Mouse (Mus musculus) CD4-positive helper T cell, adult 2 months (primary cell): ENCODE results near the gene Gm13283.
"Not testable (repeated sequence)": the region's sequence is repeated elsewhere in the genome, so short reads cannot be mapped to it uniquely, and the experiment has no call there.

Source experiments
- DNase-seq: peaks from one replicate; pipeline ENCODE4 v3.0.0-alpha.2; 2012; ENCODE audit warnings: low read depth, missing footprints, low spot score

Gene Gm13283

GRCm38 (mm10) chr4:88759610-88760268 is at the start of gene Gm13283:
Gene Gm13283 (plus strand): TSS chr4:88760119.
- not testable (repeated sequence) for DNase-seq

- no peak for DNase-seq
Measured at GRCm38 (mm10) chr4:88714281-88714680, 45.6 kb upstream of the Gm13283 start.

DNA sequence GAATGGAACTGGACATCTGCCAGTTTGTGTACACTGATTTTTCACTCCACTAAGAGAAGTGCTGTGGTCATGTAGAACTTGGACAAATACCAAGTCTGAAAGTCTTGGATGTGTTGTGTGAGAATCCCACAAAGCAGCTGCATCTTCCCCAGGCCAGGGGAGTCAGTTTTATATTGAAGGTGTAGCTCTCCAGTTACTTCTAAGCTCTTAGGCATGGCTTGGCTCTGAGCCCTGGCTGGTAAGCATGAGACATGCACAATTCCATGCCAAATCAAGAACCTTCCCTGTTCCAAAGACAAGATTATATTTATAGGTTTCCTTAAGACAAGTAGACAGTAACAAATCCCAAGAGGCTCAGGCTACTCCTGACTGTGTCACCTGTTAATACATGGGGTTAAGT is 44.9 kb upstream of the Gm13283 start:
- no peak for DNase-seq

- no peak for DNase-seq
Measured at GRCm38 (mm10) chr4:88718715-88719114, 41.2 kb upstream of the Gm13283 start.

- DNase-seq = peak; percentile 86
Measured at GRCm38 (mm10) chr4:88721791-88722721, 37.9 kb upstream of the Gm13283 start, which contains the start of the genes Gm26566 and Klhl9. Gene Gm26566 (plus strand): TSS chr4:88721805. Gene Klhl9 (minus strand): TSS chr4:88722465.

DNA sequence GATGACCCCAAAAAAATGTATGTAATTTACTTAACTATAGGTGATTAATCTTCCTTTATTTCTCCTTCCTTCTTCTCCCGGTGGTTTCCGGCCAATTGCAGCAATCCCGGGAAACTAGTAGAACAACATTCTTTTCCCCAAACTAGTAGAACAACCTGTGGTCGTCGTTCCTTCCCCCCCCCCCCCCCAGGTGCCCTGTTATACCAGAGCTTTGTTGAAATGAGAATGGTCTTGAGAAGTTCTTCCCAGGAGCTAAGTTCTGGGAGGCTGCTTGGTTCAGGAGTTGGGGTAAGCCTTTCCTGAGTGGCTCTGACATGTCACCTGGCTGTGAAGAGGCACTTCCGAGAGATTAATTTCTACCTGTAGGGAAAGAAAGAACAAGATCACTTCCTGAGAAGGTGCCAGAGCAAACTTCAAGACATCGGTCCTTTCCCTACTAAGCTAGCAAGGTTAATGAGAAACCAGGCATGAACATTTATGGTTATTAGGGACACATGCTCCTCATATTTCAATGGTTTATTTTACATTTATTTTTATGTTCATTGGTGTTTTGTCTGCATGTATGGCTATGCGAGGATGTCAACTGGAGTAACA is 36.3 kb upstream of the Gm13283 start:
- DNase-seq = no peak

- no peak for DNase-seq
Measured at GRCm38 (mm10) chr4:88726727-88727126, 33.2 kb upstream of the Gm13283 start.

GRCm38 (mm10) chr4:88727324-88727723 is 32.6 kb upstream of the Gm13283 start:
- peak; percentile 60 for DNase-seq

DNA sequence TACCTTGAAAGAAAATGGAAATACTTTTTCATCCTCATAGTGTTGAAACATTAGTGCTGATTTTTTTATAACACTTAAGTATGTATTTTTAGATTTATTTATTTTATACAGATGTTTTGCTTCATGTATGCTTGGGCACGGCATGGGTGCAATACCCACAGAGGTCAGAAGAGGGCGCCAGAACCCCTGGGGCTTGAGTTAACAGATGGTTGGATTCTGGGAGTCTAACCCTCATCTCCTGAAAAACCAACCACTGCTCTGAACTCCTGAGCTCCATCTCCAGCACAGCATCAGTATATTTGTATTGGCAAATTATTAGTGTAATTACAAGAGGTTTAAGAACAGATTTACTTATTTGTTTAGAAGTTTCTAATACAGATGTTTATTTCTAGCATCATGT is 21.4 kb upstream of the Gm13283 start:
- peak; percentile 80 for DNase-seq

GRCm38 (mm10) chr4:88739036-88739435 is 20.9 kb upstream of the Gm13283 start:
- DNase-seq = no peak

DNA sequence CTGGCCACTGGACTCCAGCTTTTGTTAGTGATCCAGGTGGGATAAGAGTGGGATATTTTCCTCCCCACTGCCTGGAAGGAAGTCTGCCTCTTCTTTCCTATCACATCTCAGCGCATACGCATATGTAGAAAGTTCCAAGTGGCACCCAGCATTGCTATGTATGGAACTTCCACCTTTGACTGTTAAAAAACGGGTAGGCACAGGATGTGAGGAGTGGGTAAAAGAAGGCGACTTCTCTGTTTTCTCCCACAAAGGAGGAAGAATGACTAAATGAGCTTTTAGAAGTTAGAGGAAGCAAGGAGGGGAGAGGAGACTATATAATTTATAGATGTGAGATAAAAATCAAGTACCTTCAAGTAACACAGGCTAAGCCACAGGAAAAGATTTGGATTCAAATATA is 18.5 kb upstream of the Gm13283 start:
- DNase-seq = no peak

- peak; percentile 51 for DNase-seq
Measured at GRCm38 (mm10) chr4:88742771-88743371, 17.0 kb upstream of the Gm13283 start.

DNA sequence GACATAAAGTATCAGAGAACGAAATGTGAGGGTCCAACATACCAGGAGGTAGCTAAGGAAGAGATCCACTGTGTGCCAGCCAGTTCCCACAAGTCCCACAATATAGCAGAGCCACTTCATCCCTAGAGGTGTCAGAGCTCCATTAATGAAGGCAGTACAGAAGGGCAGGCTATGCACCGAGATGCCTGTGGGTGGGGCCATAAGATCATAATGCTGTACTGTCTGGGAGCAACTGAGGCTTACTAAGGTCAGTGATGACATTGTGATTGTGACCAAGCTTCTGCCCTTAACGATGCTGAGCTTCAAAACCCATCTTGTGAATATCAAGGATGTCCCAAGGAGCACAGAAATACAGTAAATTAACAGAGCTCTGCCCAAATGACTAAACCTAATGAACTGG is 15.7 kb upstream of the Gm13283 start:
- peak; percentile 24 for DNase-seq

- no peak for DNase-seq
Measured at GRCm38 (mm10) chr4:88749926-88750325, 10.0 kb upstream of the Gm13283 start.

- DNase-seq = not testable (repeated sequence)
Measured at GRCm38 (mm10) chr4:88754818-88755340, 5.0 kb upstream of the Gm13283 start, which contains the start of gene Gm13271. Gene Gm13271 (plus strand): TSS chr4:88754868.

DNA sequence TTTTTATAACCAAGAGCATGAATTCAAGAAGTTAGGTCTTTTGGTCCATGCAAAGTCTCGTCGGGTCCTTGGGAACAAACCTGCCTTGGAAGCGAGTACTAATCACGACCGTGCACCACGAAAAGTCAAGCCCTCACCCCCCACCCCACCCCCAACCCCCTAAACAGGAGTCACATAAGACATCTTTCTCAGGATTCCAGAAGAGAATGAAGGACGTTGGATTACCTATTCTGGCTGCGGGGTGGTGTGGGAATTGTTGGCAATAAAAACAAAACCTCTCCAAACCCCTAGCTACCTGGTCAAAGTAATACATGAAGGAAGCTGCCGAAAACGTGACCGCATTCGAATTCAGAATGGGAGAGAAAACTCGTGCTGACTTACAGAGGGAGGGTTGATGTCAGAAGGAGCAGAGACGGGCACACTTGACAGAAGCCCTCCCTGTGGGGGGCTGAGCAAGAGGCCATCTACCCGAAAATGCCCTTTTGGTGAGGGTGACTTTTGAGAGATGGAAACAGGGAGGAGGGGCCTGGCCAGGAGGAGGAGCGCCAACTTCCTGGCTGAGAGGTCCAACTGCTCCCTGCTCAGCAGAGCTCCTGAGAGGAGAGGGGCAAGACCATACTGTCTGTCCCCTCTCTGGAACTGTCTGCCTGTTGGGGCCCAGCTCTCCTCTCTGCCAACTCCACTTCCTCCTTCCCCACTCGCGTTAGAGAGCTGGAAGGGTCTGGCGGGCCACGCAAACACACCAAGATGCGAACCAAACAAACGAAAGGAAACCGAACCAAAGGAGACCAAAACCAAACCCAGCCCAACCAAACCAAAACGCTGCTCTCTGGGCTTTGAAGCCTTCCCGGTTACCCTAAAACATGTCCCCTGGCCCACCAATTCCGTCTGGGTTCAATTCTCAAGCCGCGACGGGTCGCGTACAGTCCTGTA is 3.1 kb upstream of the Gm13283 start:
- peak; percentile 72 for DNase-seq

DNA sequence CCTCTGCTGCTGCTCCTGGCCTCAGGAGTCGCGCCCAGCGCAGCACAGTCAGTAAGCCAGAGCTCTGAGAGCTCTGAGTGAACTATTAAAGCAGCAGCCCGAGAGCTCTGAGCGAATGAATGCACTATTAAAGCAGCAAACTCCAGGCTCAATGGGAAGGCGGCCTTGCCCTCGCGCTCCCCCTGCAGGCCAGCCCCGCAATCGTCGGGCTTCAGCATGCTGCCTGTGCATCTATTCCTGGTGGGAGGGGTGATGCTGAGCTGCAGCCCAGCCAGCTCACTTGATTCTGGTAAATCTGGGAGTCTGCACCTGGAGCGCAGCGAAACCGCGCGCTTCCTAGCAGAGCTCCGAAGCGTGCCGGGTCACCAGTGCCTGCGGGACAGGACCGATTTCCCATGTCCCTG is 2.3 kb upstream of the Gm13283 start:
- DNase-seq = peak; percentile 93

DNA sequence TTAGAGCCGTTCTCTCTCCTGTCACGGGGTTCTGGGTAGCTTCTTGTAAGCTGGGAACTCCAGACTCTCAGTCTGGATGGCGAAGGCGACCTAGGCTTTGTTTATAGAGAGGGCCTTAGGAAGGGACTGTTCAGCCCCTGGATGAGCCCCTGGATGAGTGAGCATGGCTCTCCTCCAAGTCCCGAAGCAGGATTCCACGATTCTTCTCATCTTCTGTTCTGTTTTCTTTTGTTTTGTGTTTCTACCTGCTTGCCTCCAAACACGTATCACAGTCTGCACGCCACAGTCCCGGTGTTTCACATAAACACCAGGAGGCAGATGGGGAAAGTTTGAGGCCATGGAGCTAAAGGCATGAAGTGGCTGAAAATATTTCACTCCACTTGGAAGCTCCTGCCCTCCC is 1.2 kb upstream of the Gm13283 start:
- not testable (repeated sequence) for DNase-seq

DNA sequence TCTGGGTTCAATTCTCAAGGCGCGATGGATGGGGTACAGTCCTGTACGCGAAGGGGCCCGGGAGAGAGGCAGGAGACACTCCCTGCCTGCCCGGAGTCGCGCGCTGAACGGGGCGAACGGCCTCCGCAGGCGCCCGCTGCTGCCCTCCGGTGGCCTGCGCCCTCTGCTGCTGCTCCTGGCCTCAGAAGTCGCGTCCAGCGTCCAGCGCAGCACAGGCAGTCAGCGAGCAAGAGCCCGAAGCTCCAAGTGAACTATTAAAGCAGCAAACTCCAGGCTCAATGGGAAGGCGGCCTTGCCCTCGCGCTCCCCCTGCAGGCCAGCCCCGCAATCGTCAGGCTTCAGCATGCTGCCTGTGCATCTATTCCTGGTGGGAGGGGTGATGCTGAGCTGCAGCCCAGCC is 512 bp downstream of the Gm13283 start:
- DNase-seq = peak; percentile 78

- not testable (repeated sequence) for DNase-seq
Measured at GRCm38 (mm10) chr4:88761776-88762175, 1.9 kb downstream of the Gm13283 start.
